In genomic region chr8:80572417-80573061, GRCm38 (mm10) we compare ENCODE assay signal across 25 mouse cellular contexts. TPM values are rescaled to one million over a fixed set of nuclear protein-coding genes. Genes with fewer than 3 reads are reported as not detected.
DNase-seq lines count a peak whose midpoint lies in the region; ATAC-seq lines count a peak whose summit lies in the region.
"Had no signal": no experiment of that assay in that cellular context is flagged by ENCODE, and none has a peak within 500 bp of the region (broad histone marks: within the 10 kb centered on the region; RNA-seq: fewer than 3 reads in every experiment).

No protein-coding gene starts in this region.

- H3K4me2 ChIP-seq in hindbrain, embryonic 11.5 days (replicated peaks; ENCODE audit: low read depth, low read length): no peak overlapping the region
- H3K4me2 ChIP-seq in hindbrain, embryonic 12.5 days (replicated peaks): no peak overlapping the region
- H3K4me2 ChIP-seq in hindbrain, embryonic 15.5 days: no peak overlapping the region
- H3K4me2 ChIP-seq in neural tube, embryonic 14.5 days (ENCODE audit: low read depth, low read length): no peak overlapping the region
- H3K4me2 ChIP-seq: embryonic facial prominence, embryonic 15.5 days; heart, embryonic 13.5 days; limb, embryonic 12.5 days; liver, embryonic 11.5 days; midbrain, embryonic 11.5 days had no signal

- H3K4me3 ChIP-seq in hindbrain, embryonic 11.5 days (ENCODE audit: low read depth, low read length): no peak overlapping the region
- H3K4me3 ChIP-seq in hindbrain, embryonic 12.5 days: no peak overlapping the region
- H3K4me3 ChIP-seq in hindbrain, embryonic 15.5 days: no peak overlapping the region
- no peak overlapping the region for H3K4me3 ChIP-seq in neural tube, embryonic 14.5 days (ENCODE audit: low read depth, low read length)
- H3K4me3 ChIP-seq: embryonic facial prominence, embryonic 15.5 days; heart, embryonic 13.5 days; limb, embryonic 12.5 days had no signal

- H3K4me1 ChIP-seq in hindbrain, embryonic 11.5 days (replicated peaks; ENCODE audit: control insufficient read depth, insufficient read depth, low read length): no peaks in the 10 kb centered on the region
- no peaks in the 10 kb centered on the region for H3K4me1 ChIP-seq in hindbrain, embryonic 12.5 days
- no peaks in the 10 kb centered on the region for H3K4me1 ChIP-seq in hindbrain, embryonic 15.5 days (replicated peaks)
- no peaks in the 10 kb centered on the region for H3K4me1 ChIP-seq in neural tube, embryonic 14.5 days (ENCODE audit: control insufficient read depth, insufficient read depth, low read length)
- H3K4me1 ChIP-seq: embryonic facial prominence, embryonic 15.5 days; heart, embryonic 13.5 days had no signal

- H3K36me3 ChIP-seq in hindbrain, embryonic 11.5 days (ENCODE audit: control insufficient read depth, insufficient read depth, low read length): no peaks in the 10 kb centered on the region
- H3K36me3 ChIP-seq in hindbrain, embryonic 12.5 days: no peaks in the 10 kb centered on the region
- H3K36me3 ChIP-seq in hindbrain, embryonic 15.5 days: no peaks in the 10 kb centered on the region
- no peaks in the 10 kb centered on the region for H3K36me3 ChIP-seq in neural tube, embryonic 14.5 days (ENCODE audit: control insufficient read depth, insufficient read depth, low read length)
- H3K36me3 ChIP-seq: embryonic facial prominence, embryonic 15.5 days; heart, embryonic 13.5 days; limb, embryonic 12.5 days had no signal

- no peaks in the 10 kb centered on the region for H3K27me3 ChIP-seq in hindbrain, embryonic 11.5 days (ENCODE audit: control insufficient read depth, insufficient read depth, low read length)
- no peaks in the 10 kb centered on the region for H3K27me3 ChIP-seq in hindbrain, embryonic 12.5 days
- H3K27me3 ChIP-seq in hindbrain, embryonic 15.5 days: no peaks in the 10 kb centered on the region
- H3K27me3 ChIP-seq in neural tube, embryonic 14.5 days (ENCODE audit: control insufficient read depth, insufficient read depth, low read length): no peaks in the 10 kb centered on the region
- H3K27me3 ChIP-seq: embryonic facial prominence, embryonic 15.5 days; heart, embryonic 13.5 days; limb, embryonic 12.5 days had no signal

- no peak overlapping the region for H3K27ac ChIP-seq in hindbrain, embryonic 11.5 days (ENCODE audit: low read depth, low read length)
- H3K27ac ChIP-seq in hindbrain, embryonic 12.5 days: no peak overlapping the region
- H3K27ac ChIP-seq in hindbrain, embryonic 15.5 days (replicated peaks): no peak overlapping the region
- H3K27ac ChIP-seq in neural tube, embryonic 14.5 days (ENCODE audit: low read depth, low read length): no peak overlapping the region
- H3K27ac ChIP-seq: embryonic facial prominence, embryonic 15.5 days; heart, embryonic 13.5 days; limb, embryonic 12.5 days had no signal

- peak; percentile 35 for DNase-seq in embryo, embryonic 10.5 days (ENCODE audit: low spot score)
- no peak for DNase-seq in embryo, embryonic 10 days (ENCODE audit: low spot score)
- no peak for DNase-seq in hindbrain, embryonic 11.5 days (ENCODE audit: low spot score)
- DNase-seq in left cerebral cortex, adult 9 months (ENCODE audit: low spot score in 2 of 2): no peak
- DNase-seq: adrenal gland, adult 8-10 months; cerebellum, adult 2 months; cerebellum, postnatal 25 days; gastrocnemius, postnatal 14 days; heart, adult 18-20 months; heart, postnatal 14 days; kidney, adult 11 months; liver, postnatal 0 days; thymus, adult 18-20 months; thymus, postnatal 36 days had no signal

- ATAC-seq in hindbrain, embryonic 11.5 days (ENCODE audit: low FRiP score): peak; percentile 33; the same call in 1 of the 2 replicates
- ATAC-seq in hindbrain, embryonic 12.5 days (ENCODE audit: low FRiP score): no peak
- peak; percentile 81 for ATAC-seq in hindbrain, embryonic 15.5 days (ENCODE audit: low FRiP score, low read depth)
- peak; percentile 78 for ATAC-seq in neural tube, embryonic 14.5 days (ENCODE audit: low read depth)
- ATAC-seq: activated CD4-positive, CD25-positive, alpha-beta regulatory T cell, adult 4 months; liver, postnatal 0 days; lung, postnatal 0 days had no signal

- H3K9me3 ChIP-seq in hindbrain, embryonic 11.5 days (ENCODE audit: control insufficient read depth, low read length): no peaks in the 10 kb centered on the region
- H3K9me3 ChIP-seq in hindbrain, embryonic 12.5 days (replicated peaks): no peaks in the 10 kb centered on the region
- no peaks in the 10 kb centered on the region for H3K9me3 ChIP-seq in hindbrain, embryonic 15.5 days
- no peaks in the 10 kb centered on the region for H3K9me3 ChIP-seq in neural tube, embryonic 14.5 days (ENCODE audit: control insufficient read depth, low read length)
- H3K9me3 ChIP-seq: embryonic facial prominence, embryonic 15.5 days; heart, embryonic 13.5 days; limb, embryonic 12.5 days had no signal

- no peak overlapping the region for H3K9ac ChIP-seq in hindbrain, embryonic 11.5 days (ENCODE audit: low read depth, low read length)
- H3K9ac ChIP-seq in hindbrain, embryonic 12.5 days: no peak overlapping the region
- H3K9ac ChIP-seq in hindbrain, embryonic 15.5 days: no peak overlapping the region
- H3K9ac ChIP-seq in neural tube, embryonic 14.5 days (replicated peaks; ENCODE audit: low read depth, low read length): no peak overlapping the region
- H3K9ac ChIP-seq: embryonic facial prominence, embryonic 15.5 days; heart, embryonic 13.5 days; limb, embryonic 12.5 days; liver, postnatal 0 days had no signal

- WGBS in hindbrain, embryonic 11.5 days: 62% methylated on average over 1 of the region's 1 CpGs
- WGBS in hindbrain, embryonic 12.5 days: 59% methylated on average over 1 of the region's 1 CpGs
- 40% methylated on average over 1 of the region's 1 CpGs for WGBS in hindbrain, embryonic 15.5 days
- 9% methylated on average over 1 of the region's 1 CpGs for WGBS in neural tube, embryonic 14.5 days

RNA-seq across cellular contexts. Expression of gene Frem3, which starts 38.3 kb away (rescaled TPM):
- polyA plus RNA-seq in hindbrain, embryonic 11.5 days (2014; fragmentation: Nextera tagmentation; extraction: Ambion mirVana): 0.03 TPM in 1 of 2 replicates, not detected in the other
- not detected in 2 replicates for polyA plus RNA-seq in hindbrain, embryonic 12.5 days (2016; fragmentation: Nextera tagmentation; extraction: Ambion mirVana)
- 0.16 and 0.21 TPM in 2 replicates for polyA plus RNA-seq in hindbrain, embryonic 15.5 days (2015; fragmentation: Nextera tagmentation; extraction: Ambion mirVana)
- polyA plus RNA-seq in neural tube, embryonic 14.5 days (2014; fragmentation: Nextera tagmentation; extraction: Ambion mirVana): 0.71 and 0.75 TPM in 2 replicates
- polyA plus RNA-seq: activated CD4-positive, CD25-positive, alpha-beta regulatory T cell, adult 4 months; limb, embryonic 12.5 days; small intestine, adult 2 months had no signal
